ENCODE assay signal across 11 mouse cellular contexts in the genomic region with DNA sequence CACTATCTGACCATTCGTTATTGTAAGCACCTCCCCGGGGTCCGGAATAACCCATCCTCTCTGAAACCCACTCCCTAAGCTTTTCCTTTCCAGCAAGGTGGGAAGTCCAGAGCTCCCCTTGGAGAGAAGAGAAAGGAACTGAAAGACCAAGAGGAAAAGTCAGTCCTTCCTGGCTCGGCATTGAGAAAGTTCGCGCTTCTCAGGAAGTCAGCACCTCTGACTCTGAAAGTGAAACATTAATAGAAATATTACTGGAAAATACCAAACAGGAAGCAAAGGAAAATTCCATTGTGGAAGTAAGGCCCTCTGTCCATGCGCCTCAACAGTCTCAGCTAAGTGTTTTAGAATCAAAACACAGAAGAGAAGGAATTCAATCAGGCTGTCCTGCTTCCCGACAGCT. TPM values are rescaled to one million over a fixed set of nuclear protein-coding genes. Genes with fewer than 3 reads are reported as not detected.
DNase-seq lines count a peak whose midpoint lies in the region; ATAC-seq and TF ChIP-seq lines count a peak whose summit lies in the region.
"Had no signal": no experiment of that assay in that cellular context is flagged by ENCODE, and none has a peak within 500 bp of the region (broad histone marks: within the 10 kb centered on the region; RNA-seq: fewer than 3 reads in every experiment).

No protein-coding gene starts in this region.

- no peaks in the 10 kb centered on the region for H3K36me3 ChIP-seq in intestine, embryonic 16.5 days (ENCODE audit: control insufficient read depth, insufficient read depth, low read length)
- H3K36me3 ChIP-seq in small intestine, adult 2 months (ENCODE audit: control insufficient read depth, insufficient read depth, low read length): 0 out of 2 replicates have a peak, but pooled peaks cover 4% of the 10 kb centered on the region

- DNase-seq in lung, adult 2 months: peak; percentile 23
- no peak for DNase-seq in lung, adult 18-20 months
- DNase-seq in kidney, postnatal 14 days: peak; percentile 77
- no peak for DNase-seq in neural tube, embryonic 10.5 days (ENCODE audit: extremely low spot score, low spot score)
- DNase-seq in layer of hippocampus, postnatal 10 days (ENCODE audit: low spot score in 2 of 2): no peak
- DNase-seq: cerebellum, adult 9-11 months; gastrocnemius, postnatal 25 days; thymus, postnatal 4 days had no signal

- no peak overlapping the region for H3K4me3 ChIP-seq in lung, adult 2 months (replicated peaks; ENCODE audit: extremely low read depth, low read depth, low read length)
- no peak overlapping the region for H3K4me3 ChIP-seq in intestine, embryonic 16.5 days (ENCODE audit: low read length)
- H3K4me3 ChIP-seq in small intestine, adult 2 months (ENCODE audit: low read depth, low read length): no peak overlapping the region
- H3K4me3 ChIP-seq: erythroblast, embryonic 14.5 days had no signal

- H3K27me3 ChIP-seq in intestine, embryonic 16.5 days (replicated peaks; ENCODE audit: control insufficient read depth, insufficient read depth, low read length): no peaks in the 10 kb centered on the region
- H3K27me3 ChIP-seq in small intestine, adult 2 months (ENCODE audit: control insufficient read depth, insufficient read depth, low read length): no peaks in the 10 kb centered on the region

- H3K4me1 ChIP-seq in lung, adult 2 months (ENCODE audit: control insufficient read depth, insufficient read depth, low read length): peaks cover 21% of the 10 kb centered on the region
- peaks cover 34% of the 10 kb centered on the region for H3K4me1 ChIP-seq in intestine, embryonic 16.5 days (ENCODE audit: control insufficient read depth, insufficient read depth, low read length)
- peaks cover 36% of the 10 kb centered on the region for H3K4me1 ChIP-seq in small intestine, adult 2 months (ENCODE audit: control insufficient read depth, insufficient read depth, insufficient read length, low read length)

- no peaks in the 10 kb centered on the region for H3K9me3 ChIP-seq in intestine, embryonic 16.5 days (ENCODE audit: control insufficient read depth, low read length)

- no peak for ATAC-seq in intestine, embryonic 16.5 days

- 0 out of 2 replicates have a peak overlapping the region, but pooled peaks have one; percentile 4 for H3K4me2 ChIP-seq in intestine, embryonic 16.5 days (ENCODE audit: low read depth, low read length)

- no peak overlapping the region for H3K9ac ChIP-seq in intestine, embryonic 16.5 days (ENCODE audit: low read depth, low read length)

- peak overlapping the region; percentile 51 for H3K27ac ChIP-seq in intestine, embryonic 16.5 days (ENCODE audit: low read length)
- H3K27ac ChIP-seq in small intestine, adult 2 months (ENCODE audit: insufficient read depth, low read depth, low read length): peak overlapping the region; percentile 59

- TF ChIP-seq POLR2A in lung, adult 2 months (IDR thresholded peaks at IDR 0.05; ENCODE audit: borderline replicate concordance, extremely low read depth, low read depth, low read length): no peak
- no peak for TF ChIP-seq POLR2A in small intestine, adult 2 months (IDR thresholded peaks at IDR 0.05; ENCODE audit: low read depth, low read length)

- WGBS in lung, adult 2 months: 19% methylated on average over 8 of the region's 8 CpGs
- 44% methylated on average over 8 of the region's 8 CpGs for WGBS in intestine, embryonic 16.5 days
- WGBS in small intestine, adult 2 months: 25% methylated on average over 8 of the region's 8 CpGs

- TF ChIP-seq CTCF in lung, adult 2 months (IDR thresholded peaks at IDR 0.05; ENCODE audit: insufficient read depth, low read length): no peak
- TF ChIP-seq CTCF in small intestine, adult 2 months (IDR thresholded peaks at IDR 0.05; ENCODE audit: extremely low read depth, insufficient read length, insufficient replicate concordance, low read depth, low read length): no peak

RNA-seq across cellular contexts. Expression of a gene that starts 11.9 kb away (rescaled TPM):
- polyA plus RNA-seq in lung, adult 2 months (2012; rRNA removed): 36.2 and 37.7 TPM in 2 replicates
- polyA plus RNA-seq in intestine, embryonic 16.5 days (2015; fragmentation: Nextera tagmentation; extraction: Ambion mirVana): 1.5 and 2.7 TPM in 2 replicates
- 33.0 and 71.5 TPM in 2 replicates for polyA plus RNA-seq in small intestine, adult 2 months (2012; rRNA removed)
- 10 to 100 TPM; 27.0 to 29.0 TPM for total RNA-seq in layer of hippocampus, postnatal 10 days (2021)

Comparison
In these comparisons a context has a peak if more than half of its experiments do, and no peak if none do; other contexts are left out.
1. DNase-seq: peak in lung, adult 2 months (single experiment) and kidney, postnatal 14 days (single experiment); none in lung, adult 18-20 months (0 of 2), neural tube, embryonic 10.5 days (single experiment) and layer of hippocampus, postnatal 10 days (0 of 2).